Mouse (Mus musculus) liver, embryonic 14.5 days (tissue): ENCODE data around the gene Ubxn2a.

ENCODE experiments used
- CTCF ChIP-seq: IDR thresholded peaks from 2 replicates; pipeline ENCODE4 v1.5.1; 2016; ENCODE audit warnings: antibody characterized with exemption, low read depth, control low read depth
- EP300 ChIP-seq: IDR thresholded peaks from 2 replicates; pipeline ENCODE4 v1.6.1; 2016; ENCODE audit warnings: antibody characterized with exemption, low read depth

GRCm38 (mm10) chr12:4879048-4879447 is 28.5 kb downstream of the Ubxn2a start:
- TF ChIP-seq CTCF (peak; percentile 57), EP300 (no peak)
